Mouse (Mus musculus): ENCODE results near the gene Zfp827. TPM values are rescaled to one million over a fixed set of nuclear protein-coding genes. Genes with fewer than 3 reads are reported as not detected.

Gene Zfp827
- polyA plus RNA-seq, 2 experiments, result 15.1 to 35.2 TPM

DNA sequence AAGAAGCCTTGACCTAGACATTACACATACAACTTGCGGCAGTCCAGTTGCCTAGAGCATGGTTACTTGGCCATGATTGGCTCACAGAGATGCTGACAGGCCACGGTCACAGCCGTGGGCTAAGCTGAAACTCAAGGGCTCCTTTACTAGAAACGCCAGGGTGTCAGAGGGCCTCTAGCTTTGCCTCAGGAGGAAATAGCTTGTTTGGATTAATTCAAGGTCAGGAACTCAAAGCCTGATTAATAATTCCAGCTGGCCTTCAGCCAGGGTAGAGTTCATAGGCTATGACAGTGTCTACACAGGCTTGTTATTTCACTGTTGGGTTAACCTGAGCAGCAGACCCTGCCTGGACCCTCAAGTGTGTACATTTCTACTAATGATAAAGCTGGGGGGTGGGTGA is 132.1 kb downstream of the Zfp827 start:
- DNase-seq (ENCODE audit: low spot score) (no peak), ATAC-seq (ENCODE audit: low FRiP score, low read depth) (no peak)
- 62% methylated on average over 4 of the region's 4 CpGs for WGBS
- H3K4me2 ChIP-seq (replicated peaks; ENCODE audit: low read depth, low read length, severe bottlenecking), result no peak overlapping the region
- TF ChIP-seq POLR2A (IDR thresholded peaks at IDR 0.05; ENCODE audit: borderline replicate concordance, extremely low read depth, insufficient read depth, insufficient read length), result no peak
- no peak overlapping the region for H3K4me3 ChIP-seq (replicated peaks; ENCODE audit: low read length)
- H3K4me1 ChIP-seq (ENCODE audit: control insufficient read depth, insufficient read depth, low read length), result peaks cover 27% of the 10 kb centered on the region
- H3K9me3 ChIP-seq (ENCODE audit: control insufficient read depth, low read length), result no peaks in the 10 kb centered on the region
- no peaks in the 10 kb centered on the region for H3K27me3 ChIP-seq (ENCODE audit: control insufficient read depth, insufficient read depth, low read length)
- no peak overlapping the region for H3K9ac ChIP-seq (ENCODE audit: low read depth, low read length, severe bottlenecking)
- no peak overlapping the region; the same call in 1 of the 2 replicates for H3K27ac ChIP-seq (replicated peaks; ENCODE audit: low read depth, low read length)
- peaks cover 27% of the 10 kb centered on the region for H3K36me3 ChIP-seq (ENCODE audit: control insufficient read depth, insufficient read depth, low read length)

DNA sequence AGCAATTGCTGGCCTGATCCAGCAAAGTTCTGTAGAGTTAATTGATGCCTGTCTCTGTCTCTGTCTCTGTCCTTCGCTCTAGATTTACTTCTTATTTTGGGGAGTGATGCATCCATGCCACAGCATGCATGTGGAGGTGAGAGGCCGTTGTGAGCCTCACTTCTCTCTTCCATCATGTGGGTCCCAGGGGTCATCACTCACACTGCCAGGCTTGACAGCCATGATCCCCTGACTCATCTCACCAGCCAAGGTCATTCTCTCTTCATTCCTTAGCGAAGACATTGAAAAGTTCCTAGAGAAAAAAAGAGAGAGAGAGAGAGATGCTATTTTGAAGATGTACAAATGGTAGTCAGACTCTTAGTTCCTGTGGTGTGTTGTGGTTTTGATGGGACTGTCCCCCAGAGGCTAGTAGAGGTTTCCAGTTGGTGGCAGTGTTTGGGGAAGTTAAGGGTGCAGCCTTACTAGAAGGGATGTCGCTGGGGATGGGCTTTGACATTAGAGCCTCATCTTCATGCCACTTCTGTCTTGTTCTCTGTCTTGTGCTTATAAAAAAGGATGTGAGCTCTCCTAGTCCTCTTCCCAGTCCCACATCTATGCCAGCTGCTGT is 133.0 kb downstream of the Zfp827 start:
- Histone ChIP-seq H3K36me3 (ENCODE audit: control insufficient read depth, insufficient read depth, low read length) (peaks cover 30% of the 10 kb centered on the region), H3K4me3 (replicated peaks; ENCODE audit: low read length) (no peak overlapping the region), H3K9ac (ENCODE audit: low read depth, low read length, severe bottlenecking) (no peak overlapping the region), H3K27ac (replicated peaks; ENCODE audit: low read depth, low read length) (no peak overlapping the region), H3K27me3 (ENCODE audit: control insufficient read depth, insufficient read depth, low read length) (no peaks in the 10 kb centered on the region), H3K4me2 (replicated peaks; ENCODE audit: low read depth, low read length, severe bottlenecking) (no peak overlapping the region), H3K9me3 (ENCODE audit: control insufficient read depth, low read length) (no peaks in the 10 kb centered on the region), H3K4me1 (ENCODE audit: control insufficient read depth, insufficient read depth, low read length) (peaks cover 27% of the 10 kb centered on the region)
- WGBS, result 90% methylated on average over 4 of the region's 4 CpGs
- ATAC-seq (ENCODE audit: low FRiP score, low read depth), result no peak
- no peak for DNase-seq (ENCODE audit: low spot score)
- TF ChIP-seq POLR2A (IDR thresholded peaks at IDR 0.05; ENCODE audit: borderline replicate concordance, extremely low read depth, insufficient read depth, insufficient read length), result no peak

- Histone ChIP-seq H3K4me3 (replicated peaks; ENCODE audit: low read length) (no peak overlapping the region), H3K4me1 (ENCODE audit: control insufficient read depth, insufficient read depth, low read length) (peaks cover 21% of the 10 kb centered on the region), H3K4me2 (replicated peaks; ENCODE audit: low read depth, low read length, severe bottlenecking) (no peak overlapping the region), H3K36me3 (ENCODE audit: control insufficient read depth, insufficient read depth, low read length) (peaks cover 24% of the 10 kb centered on the region), H3K27me3 (ENCODE audit: control insufficient read depth, insufficient read depth, low read length) (no peaks in the 10 kb centered on the region), H3K9ac (ENCODE audit: low read depth, low read length, severe bottlenecking) (no peak overlapping the region), H3K27ac (replicated peaks; ENCODE audit: low read depth, low read length) (peak overlapping the region; percentile 75; the same call in 1 of the 2 replicates), H3K9me3 (ENCODE audit: control insufficient read depth, low read length) (no peaks in the 10 kb centered on the region)
- ATAC-seq (ENCODE audit: low FRiP score, low read depth) (peak; percentile 78), DNase-seq (ENCODE audit: low spot score) (peak; percentile 82)
- WGBS, result 25% methylated on average over 10 of the region's 10 CpGs
- no peak for TF ChIP-seq POLR2A (IDR thresholded peaks at IDR 0.05; ENCODE audit: borderline replicate concordance, extremely low read depth, insufficient read depth, insufficient read length)
Observed at GRCm38 (mm10) chr8:79162533-79163308, 134.5 kb downstream of the Zfp827 start.

DNA sequence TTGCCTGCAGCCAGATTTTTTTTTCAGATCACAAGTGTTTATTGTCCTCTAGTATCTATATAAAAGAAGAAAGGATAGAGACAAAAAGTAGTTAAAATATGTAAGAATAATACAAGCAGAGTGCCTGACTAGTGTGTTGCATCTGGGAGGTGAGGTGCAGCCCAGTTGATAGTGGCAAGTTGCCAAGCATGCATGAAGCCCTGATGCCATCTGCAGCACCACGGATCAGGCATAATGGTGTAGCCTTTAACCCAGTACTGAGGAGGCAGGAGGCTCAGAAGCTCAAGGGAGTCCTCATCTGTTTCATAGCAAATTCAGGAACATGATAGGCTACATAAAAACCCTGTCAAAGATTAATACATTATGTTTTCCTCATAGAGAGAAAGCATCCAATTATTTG is 136.1 kb downstream of the Zfp827 start:
- TF ChIP-seq POLR2A (IDR thresholded peaks at IDR 0.05; ENCODE audit: borderline replicate concordance, extremely low read depth, insufficient read depth, insufficient read length), result no peak
- peaks cover 21% of the 10 kb centered on the region for H3K4me1 ChIP-seq (ENCODE audit: control insufficient read depth, insufficient read depth, low read length)
- DNase-seq (ENCODE audit: low spot score), result no peak
- no peak overlapping the region for H3K4me3 ChIP-seq (replicated peaks; ENCODE audit: low read length)
- ATAC-seq (ENCODE audit: low FRiP score, low read depth), result no peak
- peaks cover 13% of the 10 kb centered on the region; the same call in 1 of the 2 replicates for H3K36me3 ChIP-seq (ENCODE audit: control insufficient read depth, insufficient read depth, low read length)
- H3K9me3 ChIP-seq (ENCODE audit: control insufficient read depth, low read length), result no peaks in the 10 kb centered on the region
- H3K27ac ChIP-seq (replicated peaks; ENCODE audit: low read depth, low read length), result no peak overlapping the region
- H3K9ac ChIP-seq (ENCODE audit: low read depth, low read length, severe bottlenecking), result no peak overlapping the region
- 46% methylated on average over 1 of the region's 1 CpGs for WGBS
- no peak overlapping the region for H3K4me2 ChIP-seq (replicated peaks; ENCODE audit: low read depth, low read length, severe bottlenecking)
- H3K27me3 ChIP-seq (ENCODE audit: control insufficient read depth, insufficient read depth, low read length), result no peaks in the 10 kb centered on the region

GRCm38 (mm10) chr8:79165276-79165675 is 137.0 kb downstream of the Zfp827 start:
- Histone ChIP-seq H3K4me1 (ENCODE audit: control insufficient read depth, insufficient read depth, low read length) (peaks cover 17% of the 10 kb centered on the region), H3K27ac (replicated peaks; ENCODE audit: low read depth, low read length) (no peak overlapping the region), H3K4me2 (replicated peaks; ENCODE audit: low read depth, low read length, severe bottlenecking) (no peak overlapping the region), H3K27me3 (ENCODE audit: control insufficient read depth, insufficient read depth, low read length) (no peaks in the 10 kb centered on the region), H3K36me3 (ENCODE audit: control insufficient read depth, insufficient read depth, low read length) (peaks cover 13% of the 10 kb centered on the region; the same call in 1 of the 2 replicates), H3K9ac (ENCODE audit: low read depth, low read length, severe bottlenecking) (no peak overlapping the region), H3K9me3 (ENCODE audit: control insufficient read depth, low read length) (no peaks in the 10 kb centered on the region), H3K4me3 (replicated peaks; ENCODE audit: low read length) (no peak overlapping the region)
- ATAC-seq (ENCODE audit: low FRiP score, low read depth) (no peak), DNase-seq (ENCODE audit: low spot score) (no peak)
- no peak for TF ChIP-seq POLR2A (IDR thresholded peaks at IDR 0.05; ENCODE audit: borderline replicate concordance, extremely low read depth, insufficient read depth, insufficient read length)
- WGBS, result 87% methylated on average over 3 of the region's 3 CpGs

All from limb, embryonic 14.5 days (tissue).